Mouse (Mus musculus) stomach, embryonic 16.5 days (tissue): Measurements from ENCODE around the gene Rab44. TPM values are rescaled to one million over a fixed set of nuclear protein-coding genes. Genes with fewer than 3 reads are reported as not detected.
A peak's percentile ranks its signal among the peaks of the same experiment; 100 is the strongest.

ENCODE experiments used
- ATAC-seq: fragments of 200-750 bp; cut with Nextera tagmentation; 2 replicates; pipeline ENCODE4 v1.8.0; 2017; ENCODE audit warnings: moderate number of reproducible peaks, moderate TSS enrichment; ENCODE audit not compliant: insufficient read depth, low FRiP score
- H3K27ac ChIP-seq: fragments of 300-500 bp; sonication (generic); 2 replicates; pipeline ENCODE4 v1.5.1; 2014; ENCODE audit warnings: low read length
- H3K27me3 ChIP-seq: fragments of 300-500 bp; sonication (generic); 2 replicates; pipeline ENCODE4 v1.6.1; 2014; ENCODE audit warnings: low read length, control low read depth, mixed read lengths; ENCODE audit not compliant: control insufficient read depth, insufficient read depth
- H3K36me3 ChIP-seq: fragments of 300-500 bp; sonication (generic); 2 replicates; pipeline ENCODE4 v1.6.1; 2014; ENCODE audit warnings: low read length; ENCODE audit not compliant: control insufficient read depth, insufficient read depth
- H3K4me1 ChIP-seq: fragments of 300-500 bp; sonication (generic); 2 replicates; pipeline ENCODE4 v1.6.1; 2014; ENCODE audit warnings: low read length, control low read depth, mixed read lengths; ENCODE audit not compliant: control insufficient read depth, insufficient read depth
- H3K4me2 ChIP-seq: fragments of 300-500 bp; sonication (generic); 2 replicates; pipeline ENCODE4 v1.6.1; 2014; ENCODE audit warnings: low read depth, low read length, mixed read lengths
- H3K4me3 ChIP-seq: fragments of 300-500 bp; sonication (generic); replicated peaks from 2 replicates; pipeline ENCODE4 v1.5.1; 2014; ENCODE audit warnings: mild to moderate bottlenecking, low read length
- H3K9ac ChIP-seq: fragments of 300-500 bp; sonication (generic); 2 replicates; pipeline ENCODE4 v1.6.1; 2014; ENCODE audit warnings: low read length
- H3K9me3 ChIP-seq: fragments of 300-500 bp; sonication (generic); replicated peaks from 2 replicates; pipeline ENCODE4 v1.6.1; 2016; ENCODE audit warnings: low read length, control low read depth; ENCODE audit not compliant: control insufficient read depth
- WGBS: fragments of 180-500 bp; shearing (Covaris S2); extraction: QIAGEN DNeasy Blood & Tissue Kit; methylation state at CpG from one replicate; pipeline ENCODE4 v1.1.7; 2014; 5-methylcytosine and 5-hydroxymethylcytosine counted together
- polyA plus RNA-seq: library from polyadenylated mRNA; unstranded; fragments of >200 nt; fragmentation: Nextera tagmentation; extraction: Ambion mirVana; gene quantifications from 2 replicates; pipeline ENCODE4 v1.2.1, GENCODE M21; 2015

Rab44 gene
- polyA plus RNA-seq, 1 experiment from 2014 or later, result 4.1 TPM

GRCm38 (mm10) chr17:29117006-29117648 is 3.2 kb downstream of the Rab44 start:
- H3K4me1 ChIP-seq, result no peaks in the 10 kb centered on the region
- H3K4me3 ChIP-seq, result no peak overlapping the region
- no peaks in the 10 kb centered on the region for H3K9me3 ChIP-seq
- H3K4me2 ChIP-seq, result no peak overlapping the region
- WGBS, result 63% methylated on average over 8 of the region's 8 CpGs
- H3K36me3 ChIP-seq, result no peaks in the 10 kb centered on the region
- H3K9ac ChIP-seq, result no peak overlapping the region
- ATAC-seq, result no peak
- no peak overlapping the region for H3K27ac ChIP-seq
- no peaks in the 10 kb centered on the region for H3K27me3 ChIP-seq

DNA sequence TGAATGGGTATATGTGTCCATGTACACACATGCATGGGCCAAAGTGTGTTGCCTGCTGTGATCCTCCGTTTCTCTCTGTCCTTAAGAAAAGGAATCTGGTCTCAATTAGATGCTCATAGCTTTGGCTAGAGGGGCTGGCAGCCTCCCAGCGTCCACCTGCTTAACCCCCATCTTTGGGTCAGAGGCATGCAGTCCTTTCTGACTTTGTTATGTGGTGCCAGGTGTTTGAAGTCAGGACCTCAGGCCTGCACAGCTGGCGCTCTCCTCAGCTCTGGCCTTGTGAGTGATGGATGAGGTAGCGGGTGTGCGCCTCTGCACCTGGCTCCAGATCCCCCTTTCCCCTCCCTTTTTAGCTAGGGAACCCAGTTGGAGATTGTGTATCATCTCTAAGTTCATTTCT is 4.1 kb downstream of the Rab44 start:
- no peak overlapping the region for H3K4me3 ChIP-seq
- no peak overlapping the region for H3K27ac ChIP-seq
- no peak overlapping the region for H3K4me2 ChIP-seq
- H3K27me3 ChIP-seq, result no peaks in the 10 kb centered on the region
- no peak for ATAC-seq
- 32% methylated on average over 5 of the region's 5 CpGs for WGBS
- no peak overlapping the region for H3K9ac ChIP-seq
- no peaks in the 10 kb centered on the region for H3K9me3 ChIP-seq
- H3K4me1 ChIP-seq, result 0 out of 2 replicates have a peak, but pooled peaks cover 5% of the 10 kb centered on the region
- H3K36me3 ChIP-seq, result no peaks in the 10 kb centered on the region

- Histone ChIP-seq H3K9ac (no peak overlapping the region), H3K27ac (no peak overlapping the region), H3K4me3 (no peak overlapping the region), H3K36me3 (no peaks in the 10 kb centered on the region), H3K4me1 (peaks cover 13% of the 10 kb centered on the region; the same call in 1 of the 2 replicates), H3K4me2 (no peak overlapping the region), H3K27me3 (no peaks in the 10 kb centered on the region), H3K9me3 (no peaks in the 10 kb centered on the region)
- 61% methylated on average over 12 of the region's 12 CpGs for WGBS
- no peak for ATAC-seq
These were observed 6.7 kb downstream of the Rab44 start for GRCm38 (mm10) chr17:29120666-29121065.

GRCm38 (mm10) chr17:29122817-29123216 is 8.9 kb downstream of the Rab44 start:
- no peaks in the 10 kb centered on the region for H3K36me3 ChIP-seq
- H3K9me3 ChIP-seq, result no peaks in the 10 kb centered on the region
- H3K27me3 ChIP-seq, result no peaks in the 10 kb centered on the region
- H3K4me2 ChIP-seq, result no peak overlapping the region
- 34% methylated on average over 6 of the region's 6 CpGs for WGBS
- ATAC-seq, result no peak; the same call in 1 of the 2 replicates
- H3K27ac ChIP-seq, result no peak overlapping the region; the same call in 1 of the 2 replicates
- peaks cover 13% of the 10 kb centered on the region; the same call in 1 of the 2 replicates for H3K4me1 ChIP-seq
- no peak overlapping the region for H3K9ac ChIP-seq
- no peak overlapping the region for H3K4me3 ChIP-seq

GRCm38 (mm10) chr17:29123578-29124174 is 9.7 kb downstream of the Rab44 start:
- WGBS, result 29% methylated on average over 6 of the region's 6 CpGs
- peak overlapping the region; percentile 50; the same call in 1 of the 2 replicates for H3K27ac ChIP-seq

GRCm38 (mm10) chr17:29126561-29126960 is 12.6 kb downstream of the Rab44 start:
- Histone ChIP-seq H3K4me3 (no peak overlapping the region), H3K27ac (no peak overlapping the region), H3K4me1 (peaks cover 13% of the 10 kb centered on the region; the same call in 1 of the 2 replicates), H3K4me2 (no peak overlapping the region), H3K9ac (no peak overlapping the region), H3K27me3 (no peaks in the 10 kb centered on the region), H3K9me3 (no peaks in the 10 kb centered on the region), H3K36me3 (no peaks in the 10 kb centered on the region)
- 95% methylated on average over 3 of the region's 3 CpGs for WGBS
- ATAC-seq, result no peak

More at GRCm38 (mm10) chr17:29123578-29124174, 9.7 kb downstream of the Rab44 start:
- H3K9me3 ChIP-seq, result no peaks in the 10 kb centered on the region
- no peaks in the 10 kb centered on the region for H3K27me3 ChIP-seq
- peaks cover 13% of the 10 kb centered on the region; the same call in 1 of the 2 replicates for H3K4me1 ChIP-seq
- 0 out of 2 replicates have a peak overlapping the region, but pooled peaks have one; percentile 14 for H3K4me2 ChIP-seq
- ATAC-seq, result peak; percentile 88; the same call in 1 of the 2 replicates
- no peak overlapping the region for H3K4me3 ChIP-seq
- H3K9ac ChIP-seq, result no peak overlapping the region; the same call in 1 of the 2 replicates
- no peaks in the 10 kb centered on the region for H3K36me3 ChIP-seq

GRCm38 (mm10) chr17:29129341-29129740 is 15.4 kb downstream of the Rab44 start:
- H3K9me3 ChIP-seq, result no peaks in the 10 kb centered on the region
- no peaks in the 10 kb centered on the region for H3K36me3 ChIP-seq
- H3K4me1 ChIP-seq, result no peaks in the 10 kb centered on the region
- ATAC-seq, result no peak
- H3K9ac ChIP-seq, result no peak overlapping the region
- H3K27ac ChIP-seq, result no peak overlapping the region
- H3K27me3 ChIP-seq, result no peaks in the 10 kb centered on the region
- WGBS, result 57% methylated on average over 5 of the region's 5 CpGs
- no peak overlapping the region for H3K4me3 ChIP-seq
- H3K4me2 ChIP-seq, result no peak overlapping the region

DNA sequence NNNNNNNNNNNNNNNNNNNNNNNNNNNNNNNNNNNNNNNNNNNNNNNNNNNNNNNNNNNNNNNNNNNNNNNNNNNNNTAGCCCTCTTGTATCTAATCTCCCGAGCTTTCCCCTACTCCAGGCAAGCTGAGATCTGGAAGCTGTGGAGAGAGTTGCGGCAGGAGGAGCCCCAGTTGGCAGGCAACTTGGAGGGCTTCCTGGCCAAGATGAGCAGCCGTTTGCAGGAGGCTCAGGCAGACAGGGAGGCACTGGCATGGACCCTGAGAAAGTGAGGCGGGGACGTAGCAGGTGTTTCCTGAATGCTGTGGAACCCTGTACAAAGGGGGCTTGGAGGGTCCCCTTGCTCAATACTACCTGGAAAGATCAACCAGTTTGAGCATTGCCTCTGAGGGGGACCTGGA is 21.1 kb downstream of the Rab44 start:
- Histone ChIP-seq H3K27ac (peak overlapping the region; percentile 36; the same call in 1 of the 2 replicates), H3K9ac (no peak overlapping the region), H3K4me2 (no peak overlapping the region), H3K27me3 (no peaks in the 10 kb centered on the region), H3K4me1 (no peaks in the 10 kb centered on the region; the same call in 1 of the 2 replicates), H3K4me3 (no peak overlapping the region), H3K9me3 (no peaks in the 10 kb centered on the region), H3K36me3 (no peaks in the 10 kb centered on the region)
- ATAC-seq, result no peak
- WGBS, result 62% methylated on average over 5 of the region's 5 CpGs

DNA sequence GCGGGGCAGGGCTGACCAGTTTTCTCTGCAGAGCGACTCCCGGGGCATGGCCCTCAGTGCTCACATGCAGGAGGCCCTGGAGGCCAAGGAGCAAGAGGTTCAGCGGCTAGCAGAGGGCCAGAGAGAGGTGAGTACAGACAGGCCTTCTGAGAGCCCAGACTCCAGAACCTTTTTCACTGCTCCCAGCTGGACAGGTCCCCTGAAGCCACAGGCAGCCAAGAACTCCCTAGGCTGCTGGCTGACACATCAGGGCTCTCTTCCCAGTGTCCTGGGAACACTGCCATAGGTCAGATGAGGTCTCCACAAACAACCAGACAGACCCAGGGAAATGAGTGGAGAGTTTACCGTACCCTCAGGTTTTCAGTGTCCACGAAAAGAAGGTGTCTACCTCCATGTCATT is 22.3 kb downstream of the Rab44 start:
- peak overlapping the region; percentile 5; the same call in 1 of the 2 replicates for H3K27ac ChIP-seq
- H3K36me3 ChIP-seq, result no peaks in the 10 kb centered on the region
- H3K4me2 ChIP-seq, result no peak overlapping the region
- no peaks in the 10 kb centered on the region for H3K27me3 ChIP-seq
- H3K4me3 ChIP-seq, result no peak overlapping the region
- 52% methylated on average over 6 of the region's 6 CpGs for WGBS
- no peak for ATAC-seq
- H3K9me3 ChIP-seq, result no peaks in the 10 kb centered on the region
- no peaks in the 10 kb centered on the region; the same call in 1 of the 2 replicates for H3K4me1 ChIP-seq
- H3K9ac ChIP-seq, result no peak overlapping the region
